Mouse (Mus musculus): ENCODE data around the gene Kdm2b.

DNA sequence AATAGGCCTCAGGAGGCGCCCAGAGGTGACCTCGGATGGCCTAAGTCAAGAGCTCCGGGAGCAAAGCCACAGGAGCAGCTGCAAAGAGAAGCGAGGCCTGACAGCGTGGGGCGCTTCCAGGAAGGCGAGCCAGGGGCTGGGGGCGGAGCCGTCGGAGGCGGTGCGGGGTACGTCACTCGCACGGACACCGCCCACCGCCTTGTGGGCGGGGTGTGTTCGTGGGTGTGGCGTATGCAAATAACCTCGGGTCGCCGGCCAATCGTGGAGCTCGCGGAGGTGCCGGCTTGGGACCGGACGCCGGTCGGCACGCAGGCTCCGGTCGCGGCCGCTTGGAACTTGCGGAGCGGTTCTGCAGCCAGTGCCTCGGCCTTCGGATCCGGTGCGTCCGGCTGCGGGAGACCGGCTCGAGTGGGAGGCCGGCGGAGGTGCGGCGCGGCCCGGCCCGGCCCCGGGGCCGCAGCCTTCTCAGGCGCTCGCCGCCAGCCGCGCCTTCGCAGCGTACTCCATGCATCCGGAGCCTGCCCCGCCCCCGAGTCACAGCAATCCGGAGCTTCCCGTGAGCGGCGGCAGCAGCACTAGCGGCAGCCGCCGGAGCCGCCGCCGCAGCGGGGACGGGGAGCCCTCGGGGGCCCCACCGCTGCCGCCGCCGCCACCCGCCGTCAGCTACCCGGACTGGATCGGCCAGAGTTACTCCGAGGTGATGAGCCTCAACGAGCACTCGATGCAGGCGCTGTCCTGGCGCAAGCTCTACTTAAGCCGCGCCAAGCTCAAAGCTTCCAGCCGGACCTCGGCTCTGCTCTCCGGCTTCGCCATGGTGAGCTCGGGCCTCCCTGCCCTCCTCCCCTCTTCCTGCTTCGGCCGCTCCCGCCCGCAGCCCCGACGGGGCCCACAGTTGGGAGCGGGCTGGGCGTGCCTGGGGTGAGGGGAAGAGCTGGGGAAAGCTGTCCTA lies 25.4 kb upstream of the Kdm2b start, which contains the start of gene Orai1:
- TF ChIP-seq POLR2A (IDR thresholded peaks at IDR 0.05; ENCODE audit: borderline replicate concordance, extremely low read depth, insufficient read depth, insufficient read length, poor library complexity, severe bottlenecking) (peak; percentile 86), CTCF (IDR thresholded peaks at IDR 0.05; ENCODE audit: borderline replicate concordance, extremely low read depth, insufficient read depth, insufficient read length) (no peak)
